9 mouse cellular contexts compared by ENCODE assay signal in the genomic region with DNA sequence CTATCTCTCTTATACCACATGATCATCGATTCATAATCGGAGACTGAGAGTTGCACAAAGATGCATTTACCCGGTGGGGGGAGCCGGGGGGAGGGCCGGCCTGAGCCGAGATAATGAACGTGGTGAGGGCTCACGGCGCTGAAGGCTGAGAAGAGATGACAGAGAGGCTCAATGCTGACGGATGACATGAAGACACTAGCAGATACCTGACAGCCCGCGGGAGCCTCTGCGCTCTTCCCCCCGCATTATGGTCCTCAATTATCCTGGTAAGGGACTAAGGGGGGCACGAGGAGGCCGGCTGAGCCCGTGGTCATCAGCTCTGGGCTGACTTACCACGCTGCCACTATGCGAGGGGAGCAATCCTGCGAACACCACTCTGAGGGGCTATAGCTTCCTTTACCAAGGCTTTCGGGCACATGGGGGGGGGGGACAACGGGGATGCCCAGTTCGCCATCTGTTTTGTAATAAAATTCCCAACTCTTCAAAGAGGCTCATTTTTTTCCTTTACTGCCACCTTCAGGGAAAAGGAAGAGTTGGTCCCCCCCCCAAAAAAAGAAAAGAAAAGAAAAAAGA.
DNase-seq lines count a peak whose midpoint lies in the region; ATAC-seq lines count a peak whose summit lies in the region.
"Had no signal": no experiment of that assay in that cellular context is flagged by ENCODE, and none has a peak within 500 bp of the region (broad histone marks: within the 10 kb centered on the region; RNA-seq: fewer than 3 reads in every experiment).

No protein-coding gene starts in this region.

- peak overlapping the region; percentile 40 for H3K4me3 ChIP-seq in heart, embryonic 11.5 days (ENCODE audit: low read depth, low read length)
- H3K4me3 ChIP-seq in forebrain, embryonic 10.5 days = peak overlapping the region; percentile 43
- H3K4me3 ChIP-seq in limb, embryonic 15.5 days = peak overlapping the region; percentile 34

- ATAC-seq in heart, embryonic 11.5 days (replicated peaks; ENCODE audit: insufficient number of reproducible peaks, low FRiP score, low TSS enrichment) = no peak; the same call in 1 of the 2 replicates
- ATAC-seq in limb, embryonic 15.5 days (ENCODE audit: insufficient number of reproducible peaks, low FRiP score, low TSS enrichment, low read depth) = no peak
- no peak for ATAC-seq in CD4-positive, CD25-positive, alpha-beta regulatory T cell, adult 4 months

- H3K27ac ChIP-seq in heart, embryonic 11.5 days (ENCODE audit: low read depth, low read length) = no peak overlapping the region
- peak overlapping the region; percentile 81 for H3K27ac ChIP-seq in forebrain, embryonic 10.5 days
- no peak overlapping the region for H3K27ac ChIP-seq in limb, embryonic 15.5 days

- 19% methylated on average over 23 of the region's 23 CpGs for WGBS in heart, embryonic 11.5 days (ENCODE audit: insufficient replicate concordance)
- 31% methylated on average over 23 of the region's 23 CpGs for WGBS in forebrain, embryonic 10.5 days
- WGBS in limb, embryonic 15.5 days = 8% methylated on average over 23 of the region's 23 CpGs

- H3K9ac ChIP-seq in heart, embryonic 11.5 days (ENCODE audit: low read depth, low read length) = peak overlapping the region; percentile 43; the same call in 1 of the 2 replicates
- no peak overlapping the region for H3K9ac ChIP-seq in limb, embryonic 15.5 days

- no peaks in the 10 kb centered on the region for H3K9me3 ChIP-seq in heart, embryonic 11.5 days (replicated peaks; ENCODE audit: control insufficient read depth, low read length)
- 0 out of 2 replicates have a peak, but pooled peaks cover 4% of the 10 kb centered on the region for H3K9me3 ChIP-seq in forebrain, embryonic 10.5 days
- H3K9me3 ChIP-seq in limb, embryonic 15.5 days = no peaks in the 10 kb centered on the region

- H3K36me3 ChIP-seq in heart, embryonic 11.5 days (ENCODE audit: control insufficient read depth, insufficient read depth, low read length) = no peaks in the 10 kb centered on the region
- H3K36me3 ChIP-seq in forebrain, embryonic 10.5 days (replicated peaks) = no peaks in the 10 kb centered on the region
- H3K36me3 ChIP-seq in limb, embryonic 15.5 days = no peaks in the 10 kb centered on the region

- intact Hi-C loops in heart, postnatal 10 days (cut with DNase I) = loop anchor here (10.0 kb wide), 2 partner anchors 368 to 958 kb away; no protein-coding TSS in a partner anchor

- peak overlapping the region; percentile 73 for H3K4me2 ChIP-seq in heart, embryonic 11.5 days
- H3K4me2 ChIP-seq in limb, embryonic 15.5 days = peak overlapping the region; percentile 63

- peaks cover 9% of the 10 kb centered on the region; the same call in 1 of the 2 replicates for H3K4me1 ChIP-seq in heart, embryonic 11.5 days (ENCODE audit: control insufficient read depth, insufficient read depth, low read length)
- H3K4me1 ChIP-seq in forebrain, embryonic 10.5 days = peaks cover 47% of the 10 kb centered on the region
- peaks cover 29% of the 10 kb centered on the region for H3K4me1 ChIP-seq in limb, embryonic 15.5 days

- DNase-seq in heart, postnatal 10 days = no peak
- peak; percentile 69 for DNase-seq in brain, adult 2 months (ENCODE audit: low read depth, low spot score)
- DNase-seq in forebrain, embryonic 10.5 days (ENCODE audit: extremely low spot score, low spot score) = no peak
- DNase-seq in adrenal gland, postnatal 36 days = no peak
- no peak for DNase-seq in urinary bladder, postnatal 10 days (ENCODE audit: low spot score)
- DNase-seq: spleen, adult 18-20 months had no signal

- peaks cover 34% of the 10 kb centered on the region for H3K27me3 ChIP-seq in heart, embryonic 11.5 days (ENCODE audit: control insufficient read depth, insufficient read depth, low read length)
- H3K27me3 ChIP-seq in forebrain, embryonic 10.5 days (ENCODE audit: poor library complexity, severe bottlenecking) = peaks cover 79% of the 10 kb centered on the region
- peaks cover 29% of the 10 kb centered on the region for H3K27me3 ChIP-seq in limb, embryonic 15.5 days
